Mouse (Mus musculus) bone marrow macrophage, adult 2 months (primary cell): Measurements from ENCODE around the gene Notch2.

Experiments used
- CTCF ChIP-seq: IDR thresholded peaks from 2 replicates; pipeline ENCODE4 v1.5.1; 2012; ENCODE audit warnings: low read depth, mild to moderate bottlenecking, low read length, moderate library complexity
- POLR2A ChIP-seq: IDR thresholded peaks from 2 replicates; pipeline ENCODE4 v1.6.1; 2012; ENCODE audit warnings: mild to moderate bottlenecking, low read depth, low read length, borderline replicate concordance

DNA sequence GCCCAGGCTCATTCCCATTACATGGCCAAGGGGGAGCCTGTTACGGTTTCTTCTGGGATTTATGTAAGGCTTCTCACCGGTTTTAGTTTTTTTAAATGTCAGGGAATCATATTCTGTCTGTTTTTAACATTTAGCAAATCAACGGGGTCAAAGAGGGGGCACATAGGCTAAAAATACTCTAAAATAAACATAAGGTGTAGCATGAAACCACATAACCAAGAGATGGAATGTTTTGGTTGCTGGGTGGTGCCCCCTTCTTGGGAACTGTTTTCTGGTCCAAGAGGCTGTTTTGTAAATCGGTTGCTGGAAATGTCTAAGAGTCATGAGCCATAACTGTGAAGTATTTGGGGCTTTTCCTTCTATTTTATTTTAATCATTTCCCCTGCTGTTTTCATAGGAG lies 95.1 kb downstream of the Notch2 start:
- TF ChIP-seq CTCF (no peak), POLR2A (no peak)
